Comparison of ENCODE assay signal across 10 mouse cellular contexts in genomic region chr19:4468363-4468762, GRCm38 (mm10). TPM values are rescaled to one million over a fixed set of nuclear protein-coding genes. Genes with fewer than 3 reads are reported as not detected.
DNase-seq lines count a peak whose midpoint lies in the region; ATAC-seq lines count a peak whose summit lies in the region.
"Had no signal": no experiment of that assay in that cellular context is flagged by ENCODE, and none has a peak within 500 bp of the region (broad histone marks: within the 10 kb centered on the region; RNA-seq: fewer than 3 reads in every experiment).

No protein-coding gene starts in this region.

- H3K4me2 ChIP-seq in kidney, embryonic 15.5 days, result no peak overlapping the region
- H3K4me2 ChIP-seq: limb, embryonic 12.5 days had no signal

- intact Hi-C loops in gastrocnemius, postnatal 14 days (cut with DNase I; ENCODE audit: low total_unique reads), result no loop called here

- no peaks in the 10 kb centered on the region for H3K27me3 ChIP-seq in kidney, embryonic 15.5 days

- H3K4me3 ChIP-seq in kidney, embryonic 15.5 days (replicated peaks), result no peak overlapping the region
- H3K4me3 ChIP-seq: limb, embryonic 12.5 days had no signal

- no peak for ATAC-seq in kidney, embryonic 15.5 days (replicated peaks; ENCODE audit: low FRiP score)

- DNase-seq in kidney, adult 9 months, result peak; percentile 66
- peak; percentile 48 for DNase-seq in ES-CJ7 (ENCODE audit: low read depth, low spot score)
- DNase-seq in brain, adult 2 months (ENCODE audit: low read depth, low spot score), result peak; percentile 44
- peak; percentile 25 for DNase-seq in lung, postnatal 14 days
- DNase-seq in natural killer cell, adult 2 months (ENCODE audit: low spot score in 2 of 2), result no peak
- no peak for DNase-seq in left cerebral cortex, adult 18-20 months (ENCODE audit: low spot score in 2 of 2)
- no peak for DNase-seq in gastrocnemius, postnatal 14 days

- no peak overlapping the region for H3K9ac ChIP-seq in kidney, embryonic 15.5 days
- H3K9ac ChIP-seq: limb, embryonic 12.5 days had no signal

- no peaks in the 10 kb centered on the region for H3K4me1 ChIP-seq in kidney, embryonic 15.5 days
- H3K4me1 ChIP-seq: limb, embryonic 12.5 days had no signal

- no peaks in the 10 kb centered on the region for H3K36me3 ChIP-seq in kidney, embryonic 15.5 days
- H3K36me3 ChIP-seq: limb, embryonic 12.5 days had no signal

- H3K27ac ChIP-seq in kidney, embryonic 15.5 days, result no peak overlapping the region
- H3K27ac ChIP-seq: limb, embryonic 12.5 days had no signal

- no peaks in the 10 kb centered on the region for H3K9me3 ChIP-seq in kidney, embryonic 15.5 days (replicated peaks)
- H3K9me3 ChIP-seq: limb, embryonic 12.5 days had no signal

- WGBS in kidney, embryonic 15.5 days, result 35% methylated on average over 5 of the region's 5 CpGs

RNA-seq across cellular contexts. Expression of gene Syt12, which starts 8.9 kb away (rescaled TPM):
- polyA plus RNA-seq in kidney, embryonic 15.5 days (2015; fragmentation: Nextera tagmentation; extraction: Ambion mirVana), result 2.7 and 2.9 TPM in 2 replicates
- total RNA-seq in left cerebral cortex, adult 18-20 months (2021), result 10 to 100 TPM; 38.2 to 55.8 TPM
- 1 to 10 TPM; 2.1 to 5.4 TPM for total RNA-seq in gastrocnemius, postnatal 14 days (2021)
- total RNA-seq: neutrophil, adult 5-6 weeks had no signal

RNA-seq across cellular contexts. Expression of gene Rhod, which starts 29.1 kb away (rescaled TPM):
- polyA plus RNA-seq in kidney, embryonic 15.5 days (2015; fragmentation: Nextera tagmentation; extraction: Ambion mirVana), result 41.1 and 43.0 TPM in 2 replicates
- 1 to 10 TPM in 1 of 2 experiments, under 1 TPM in 1; 0.59 to 1.3 TPM for total RNA-seq in left cerebral cortex, adult 18-20 months (2021)
- 1 to 10 TPM; 1.0 to 2.0 TPM for total RNA-seq in gastrocnemius, postnatal 14 days (2021)
- total RNA-seq: neutrophil, adult 5-6 weeks had no signal

RNA-seq across cellular contexts. Expression of gene 2010003K11Rik, which starts 30.0 kb away (rescaled TPM):
- polyA plus RNA-seq in kidney, embryonic 15.5 days (2015; fragmentation: Nextera tagmentation; extraction: Ambion mirVana), result 0.28 TPM in 1 of 2 replicates, not detected in the other
- not detected for total RNA-seq in left cerebral cortex, adult 18-20 months (2021)
- not detected for total RNA-seq in gastrocnemius, postnatal 14 days (2021)
- total RNA-seq: neutrophil, adult 5-6 weeks had no signal
- polyA plus RNA-seq: limb, embryonic 12.5 days had no signal

RNA-seq across cellular contexts. Expression of gene Pcx, which starts 41.9 kb away (rescaled TPM):
- polyA plus RNA-seq in kidney, embryonic 15.5 days (2015; fragmentation: Nextera tagmentation; extraction: Ambion mirVana), result 30.4 and 35.2 TPM in 2 replicates
- total RNA-seq in left cerebral cortex, adult 18-20 months (2021), result 10 to 100 TPM; 68.0 to 79.3 TPM
- total RNA-seq in gastrocnemius, postnatal 14 days (2021), result 10 to 100 TPM; 16.1 to 17.4 TPM

Comparison
In these comparisons a context has a peak if more than half of its experiments do, and no peak if none do; other contexts are left out.
1. DNase-seq: peak in kidney, adult 9 months (single experiment), ES-CJ7 (single experiment), brain, adult 2 months (single experiment) and lung, postnatal 14 days (single experiment); none in natural killer cell, adult 2 months (0 of 2), left cerebral cortex, adult 18-20 months (0 of 2) and gastrocnemius, postnatal 14 days (single experiment).
2. RNA of gene Syt12, which starts 8.9 kb away (total RNA-seq): 38.2 to 55.8 TPM in left cerebral cortex, adult 18-20 months; 2.1 to 5.4 TPM in gastrocnemius, postnatal 14 days; every median in the first group is over 4 times any median in the second.